Mouse (Mus musculus) cerebral cortex, adult 2 months (tissue): ENCODE measurements around the gene Zfp874b.

Source experiments
- WGBS: fragments of 180-500 bp; shearing (Covaris S2); methylation state at CpG from one replicate; pipeline ENCODE4 v1.1.7; 2018; 5-methylcytosine and 5-hydroxymethylcytosine counted together

The Zfp874b gene

DNA sequence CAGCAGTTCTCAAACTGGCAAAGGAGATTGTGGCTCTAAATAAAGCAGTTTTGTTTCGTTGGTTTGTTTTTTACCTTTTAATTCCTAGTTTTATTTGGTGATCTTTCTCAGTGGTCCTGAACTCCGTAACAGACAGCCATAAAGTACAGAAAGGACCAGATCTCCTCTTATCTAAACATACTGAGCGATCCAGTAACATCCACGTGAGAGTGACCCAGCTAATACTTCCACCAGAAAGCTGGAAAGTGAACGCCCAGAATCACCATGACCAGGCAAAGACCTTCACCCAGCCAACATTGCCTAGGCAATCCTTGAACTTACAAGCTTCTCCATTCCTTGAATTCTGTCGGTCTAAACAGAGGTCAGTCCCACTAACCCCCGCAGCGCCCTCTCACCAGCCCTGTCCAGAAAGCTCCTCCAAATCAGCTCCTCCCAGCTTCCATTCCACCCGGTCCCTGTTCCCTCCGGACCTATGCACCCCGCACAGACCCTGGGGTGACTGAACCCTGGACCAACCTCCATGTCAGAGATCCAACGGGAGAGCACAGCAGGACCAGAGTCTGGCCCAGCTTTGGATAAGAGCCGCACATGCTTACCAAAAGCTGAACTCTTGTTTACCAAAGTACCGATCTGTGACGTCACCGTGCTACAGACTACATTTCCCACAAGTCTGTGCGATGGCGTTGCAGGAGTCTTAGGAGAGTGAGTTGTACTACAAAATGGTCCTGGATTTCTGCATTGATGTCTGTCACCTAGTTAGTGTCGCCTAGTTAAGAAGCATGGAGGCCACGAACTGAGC is at the start of gene Zfp874b:
Gene Zfp874b, minus strand, starts transcription at position 634 of the 799 bp plus-strand sequence.
- WGBS = under 1% methylated on average over 20 of the region's 20 CpGs

- WGBS = 77% methylated on average over 3 of the region's 3 CpGs
Measured at GRCm38 (mm10) chr13:67527049-67527730, 43.1 kb upstream of the Zfp874b start.

- WGBS = under 1% methylated on average over 27 of the region's 27 CpGs
Measured at GRCm38 (mm10) chr13:67525753-67526410, 41.8 kb upstream of the Zfp874b start, which contains the start of the genes Gm26965 and Zfp87. Gm26965 (minus strand) TSS chr13:67526151. Zfp87 (minus strand) TSS chr13:67526177.

- WGBS = 65% methylated on average over 1 of the region's 1 CpGs
Measured at GRCm38 (mm10) chr13:67500908-67501307, 16.9 kb upstream of the Zfp874b start.

DNA sequence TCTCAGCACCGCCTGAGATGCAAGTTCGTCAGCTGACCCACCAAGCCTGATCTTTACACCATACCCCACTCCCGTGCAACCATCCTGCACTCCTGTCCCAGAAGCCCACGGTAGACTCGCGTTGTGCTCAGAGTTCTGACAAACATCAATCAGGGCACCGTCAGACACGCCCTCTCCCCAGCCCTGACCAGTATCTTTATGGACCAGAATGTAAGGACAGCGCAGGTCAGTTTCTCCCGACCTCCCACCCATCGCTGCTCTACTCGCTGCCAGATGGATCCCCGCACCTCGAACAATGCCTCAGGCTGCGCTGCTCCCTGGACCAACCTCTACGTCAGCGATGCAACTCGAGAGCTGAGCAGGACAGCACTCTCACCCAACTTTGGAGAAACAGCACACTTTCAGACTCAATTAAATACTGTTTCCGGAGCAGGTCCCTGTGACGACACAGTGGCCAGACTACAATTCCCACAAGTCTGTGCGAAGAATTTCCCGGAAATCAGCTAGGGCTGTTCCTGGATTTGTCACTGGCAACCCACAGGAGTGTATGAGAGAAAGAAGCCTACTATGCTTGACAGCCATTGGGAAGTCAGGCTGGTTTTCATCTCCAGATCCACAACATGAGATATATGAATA is 16.1 kb upstream of the Zfp874b start, which contains the start of gene Zfp58:
Gene Zfp58, minus strand, starts transcription at position 472 of the 636 bp plus-strand sequence.
- WGBS = under 1% methylated on average over 22 of the region's 22 CpGs

- WGBS = 98% methylated on average over 1 of the region's 1 CpGs
Measured at GRCm38 (mm10) chr13:67495631-67496030, 11.6 kb upstream of the Zfp874b start.

DNA sequence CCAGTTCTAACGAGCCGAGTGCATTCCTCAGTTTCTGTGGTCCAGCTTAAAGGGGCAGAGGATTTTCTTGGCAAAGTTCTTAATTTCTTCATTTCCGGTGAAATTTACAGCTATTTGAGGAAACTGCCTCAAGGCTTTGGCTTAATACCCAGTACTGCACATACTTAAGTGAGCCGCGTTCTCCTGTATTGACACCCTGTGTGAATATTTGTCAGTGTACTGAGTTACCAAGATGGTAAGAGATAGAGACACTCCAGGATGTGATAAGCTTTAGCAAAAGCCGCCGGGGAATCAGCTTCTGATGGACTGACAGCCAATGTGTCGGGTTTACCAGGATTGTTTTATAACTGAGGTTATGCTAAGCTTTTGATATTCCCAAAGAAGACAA is 360 bp upstream of the Zfp874b start:
- WGBS = 20% methylated on average over 8 of the region's 8 CpGs

GRCm38 (mm10) chr13:67481528-67481927 is 2.5 kb downstream of the Zfp874b start:
- 60% methylated on average over 4 of the region's 4 CpGs for WGBS

DNA sequence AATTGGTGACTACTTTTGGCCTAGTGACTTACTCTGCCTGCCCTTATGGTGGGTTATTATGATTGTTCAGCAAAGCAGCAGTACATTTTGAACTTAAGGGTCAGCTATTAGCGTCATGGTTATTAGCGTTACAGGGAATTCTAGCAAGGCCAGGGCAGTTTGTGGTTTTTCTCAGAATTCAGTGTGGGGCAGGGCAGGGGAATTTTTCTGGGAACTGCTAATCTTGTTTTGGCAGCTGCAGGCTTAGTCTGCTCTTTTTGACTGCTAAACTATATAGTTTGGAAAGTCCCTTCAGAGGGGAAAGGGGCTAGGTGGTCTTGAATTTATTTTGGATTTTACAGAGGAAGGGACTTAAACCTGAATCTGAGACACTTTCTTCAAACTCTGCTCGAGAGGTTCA is 14.8 kb downstream of the Zfp874b start:
- 90% methylated on average over 3 of the region's 3 CpGs for WGBS

DNA sequence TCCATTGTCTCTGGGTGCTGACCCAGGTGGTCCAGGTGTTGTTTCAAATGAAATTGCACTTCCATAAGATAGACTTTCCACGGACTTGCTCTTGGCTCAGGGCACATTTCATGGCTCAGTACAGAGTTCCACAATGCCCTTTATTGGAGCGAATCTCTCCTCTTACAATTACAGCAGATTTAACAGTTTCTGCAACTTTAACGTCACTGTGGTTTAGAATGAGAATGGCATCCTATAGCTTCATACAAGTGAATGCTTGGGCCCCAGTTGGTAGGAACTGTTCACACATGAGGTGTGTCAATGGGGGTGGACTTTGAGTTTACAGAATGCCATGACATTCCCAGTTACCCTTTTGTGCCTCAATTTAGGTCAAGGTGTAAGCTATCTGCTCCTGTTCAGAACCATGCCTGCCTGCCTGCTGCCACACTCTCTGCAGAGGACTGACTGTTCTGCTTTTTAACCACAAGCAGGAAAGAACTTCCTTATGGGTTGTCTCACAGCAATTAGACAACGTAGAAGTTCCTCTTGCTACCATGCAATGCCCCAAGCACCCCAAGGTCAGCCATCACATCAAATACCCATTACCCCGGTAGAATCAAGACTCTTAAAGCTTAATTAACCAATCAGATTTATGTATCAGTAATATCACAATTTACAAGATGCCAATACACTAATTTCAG is 20.4 kb downstream of the Zfp874b start:
- WGBS = 89% methylated on average over 3 of the region's 5 CpGs

GRCm38 (mm10) chr13:67452021-67452309 is 32.1 kb downstream of the Zfp874b start:
- WGBS = 5% methylated on average over 3 of the region's 3 CpGs

DNA sequence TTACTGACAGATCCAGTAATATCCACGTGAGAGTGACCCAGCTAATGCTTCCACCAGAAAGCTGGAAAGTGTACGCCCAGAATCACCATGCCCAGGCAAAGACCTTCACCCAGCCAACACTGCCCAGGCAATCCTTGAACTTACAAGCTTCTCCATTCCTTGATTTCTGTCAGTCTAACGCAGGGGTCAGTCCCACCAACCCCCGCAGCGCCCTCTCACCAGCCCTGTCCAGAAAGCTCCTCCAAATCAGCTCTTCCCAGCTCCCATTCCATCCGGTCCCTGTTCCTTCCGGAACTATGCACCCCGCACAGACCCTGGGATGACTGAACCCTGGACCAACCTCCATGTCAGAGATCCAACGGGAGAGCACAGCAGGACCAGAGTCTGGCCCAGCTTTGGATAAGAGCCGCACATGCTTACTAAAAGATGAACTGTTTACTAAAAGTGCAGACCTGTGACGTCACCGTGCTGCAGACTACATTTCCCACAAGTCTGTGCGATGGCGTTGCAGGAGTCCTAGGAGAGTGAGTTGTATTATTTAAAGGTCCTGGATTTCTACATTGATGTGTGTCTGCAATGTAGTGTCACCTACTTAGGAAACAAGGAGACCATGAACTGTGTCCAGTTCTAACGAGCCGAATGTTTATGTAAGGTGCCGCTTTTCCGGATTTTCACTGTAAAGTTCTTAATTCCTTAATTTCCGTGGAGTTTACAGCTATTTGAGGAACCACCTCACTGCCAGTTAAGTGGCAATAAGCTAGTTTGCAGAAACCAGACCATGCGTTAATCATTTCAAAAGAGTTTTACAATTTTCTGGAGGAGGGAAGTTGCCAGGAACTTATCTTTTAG is 32.7 kb downstream of the Zfp874b start, which contains the start of gene Zfp874a:
Gene Zfp874a, minus strand, starts transcription at position 453 of the 849 bp plus-strand sequence.
- WGBS = 2% methylated on average over 20 of the region's 20 CpGs

DNA sequence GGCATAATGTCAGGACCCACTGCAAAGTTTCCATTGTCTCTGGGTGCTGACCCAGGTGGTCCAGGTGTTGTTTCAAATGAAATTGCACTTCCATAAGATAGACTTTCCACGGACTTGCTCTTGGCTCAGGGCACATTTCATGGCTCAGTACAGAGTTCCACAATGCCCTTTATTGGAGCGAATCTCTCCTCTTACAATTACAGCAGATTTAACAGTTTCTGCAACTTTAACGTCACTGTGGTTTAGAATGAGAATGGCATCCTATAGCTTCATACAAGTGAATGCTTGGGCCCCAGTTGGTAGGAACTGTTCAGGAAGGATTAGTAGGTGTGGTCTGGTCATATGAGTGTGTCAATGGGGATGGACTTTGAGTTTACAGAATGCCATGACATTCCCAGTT is 47.0 kb downstream of the Zfp874b start:
- WGBS = 93% methylated on average over 1 of the region's 3 CpGs

- WGBS = 66% methylated on average over 3 of the region's 3 CpGs
Measured at GRCm38 (mm10) chr13:67428116-67428515, 55.9 kb downstream of the Zfp874b start.

GRCm38 (mm10) chr13:67422532-67422931 is 61.5 kb downstream of the Zfp874b start:
- 87% methylated on average over 2 of the region's 2 CpGs for WGBS
